Mouse (Mus musculus) hindbrain, postnatal 0 days (tissue): Measurements from ENCODE around the gene Iqcf1. TPM values are rescaled to one million over a fixed set of nuclear protein-coding genes. Genes with fewer than 3 reads are reported as not detected.

Experiments
- ATAC-seq: fragments of 200-750 bp; cut with Nextera tagmentation; 2 replicates; pipeline ENCODE4 v1.8.0; 2017; ENCODE audit warnings: mild to moderate bottlenecking, moderate TSS enrichment, moderate library complexity
- DNase-seq: peaks from one replicate; pipeline ENCODE4 v3.0.0-alpha.2; 2015; ENCODE audit warnings: low spot score
- H3K27ac ChIP-seq: fragments of 300-500 bp; sonication (generic); 2 replicates; pipeline ENCODE4 v1.5.1; 2014; ENCODE audit warnings: mild to moderate bottlenecking
- H3K27me3 ChIP-seq: fragments of 300-500 bp; sonication (generic); 2 replicates; pipeline ENCODE4 v1.6.1; 2014; ENCODE audit warnings: low read length, mixed read lengths; ENCODE audit not compliant: insufficient read depth
- H3K36me3 ChIP-seq: fragments of 300-500 bp; sonication (generic); 2 replicates; pipeline ENCODE4 v1.6.1; 2014; ENCODE audit warnings: low read length, mixed read lengths; ENCODE audit not compliant: insufficient read depth
- H3K4me1 ChIP-seq: fragments of 300-500 bp; sonication (generic); 2 replicates; pipeline ENCODE4 v1.6.1; 2014; ENCODE audit warnings: antibody characterized with exemption, low read length, mixed read lengths; ENCODE audit not compliant: insufficient read depth
- H3K4me2 ChIP-seq: fragments of 300-500 bp; sonication (generic); 2 replicates; pipeline ENCODE4 v1.6.1; 2014; ENCODE audit warnings: low read depth, mild to moderate bottlenecking, low read length, moderate library complexity, mixed read lengths
- H3K4me3 ChIP-seq: fragments of 300-500 bp; sonication (generic); 2 replicates; pipeline ENCODE4 v1.5.1; 2014; ENCODE audit warnings: low read length
- H3K9ac ChIP-seq: fragments of 300-500 bp; sonication (generic); replicated peaks from 2 replicates; pipeline ENCODE4 v1.6.1; 2014; ENCODE audit warnings: mild to moderate bottlenecking, low read length, moderate library complexity, mixed read lengths
- H3K9me3 ChIP-seq: fragments of 300-500 bp; sonication (generic); 2 replicates; pipeline ENCODE4 v1.6.1; 2016; ENCODE audit warnings: low read length, mixed read lengths
- CTCF ChIP-seq: IDR thresholded peaks from 2 replicates; pipeline ENCODE4 v1.5.1; 2016; ENCODE audit warnings: antibody characterized with exemption, control low read depth, low read depth
- WGBS: fragments of 180-500 bp; shearing (Covaris S2); extraction: QIAGEN DNeasy Blood & Tissue Kit; methylation state at CpG from one replicate; pipeline ENCODE4 v1.1.7; 2014; 5-methylcytosine and 5-hydroxymethylcytosine counted together
- polyA plus RNA-seq: library from polyadenylated mRNA; unstranded; fragments of >200 nt; fragmentation: Nextera tagmentation; extraction: Ambion mirVana; gene quantifications from 2 replicates; pipeline ENCODE4 v1.2.1, GENCODE M21; 2015
- total RNA-seq: library from RNA; depleted of rRNA; stranded (reverse); fragments of >200 nt; gene quantifications from 2 replicates; pipeline ENCODE4 v1.2.3, GENCODE M21; 2014

The Iqcf1 gene
- total and polyA plus RNA-seq, 2 experiments from 2014 or later, result not detected

DNA sequence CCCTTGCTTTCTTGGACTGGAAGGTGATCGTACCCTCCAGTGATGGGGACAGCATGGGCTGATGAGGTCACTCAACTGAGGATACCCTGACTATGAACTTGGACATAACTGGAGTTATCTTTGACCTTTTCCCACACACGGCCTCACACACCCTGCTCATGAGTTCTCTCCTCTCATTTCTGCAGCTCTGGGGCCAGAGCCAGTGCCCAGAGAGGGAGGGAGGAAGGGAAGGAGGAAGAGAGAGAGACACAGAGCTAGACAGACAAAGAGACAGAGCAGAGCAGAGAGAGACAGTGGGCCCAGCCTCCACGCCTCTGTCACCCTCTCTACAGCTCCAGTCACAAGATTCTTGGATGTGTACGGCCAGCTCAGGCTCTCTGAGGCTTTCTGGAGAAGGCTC lies 27.4 kb upstream of the Iqcf1 start:
- Histone ChIP-seq H3K27ac (no peak overlapping the region; the same call in 1 of the 2 replicates), H3K4me3 (no peak overlapping the region), H3K36me3 (no peaks in the 10 kb centered on the region), H3K4me2 (no peak overlapping the region), H3K9me3 (no peaks in the 10 kb centered on the region), H3K27me3 (no peaks in the 10 kb centered on the region), H3K9ac (no peak overlapping the region), H3K4me1 (peaks cover 15% of the 10 kb centered on the region; the same call in 1 of the 2 replicates)
- 64% methylated on average over 4 of the region's 4 CpGs for WGBS
- DNase-seq, result no peak
- ATAC-seq, result no peak
- no peak for TF ChIP-seq CTCF

DNA sequence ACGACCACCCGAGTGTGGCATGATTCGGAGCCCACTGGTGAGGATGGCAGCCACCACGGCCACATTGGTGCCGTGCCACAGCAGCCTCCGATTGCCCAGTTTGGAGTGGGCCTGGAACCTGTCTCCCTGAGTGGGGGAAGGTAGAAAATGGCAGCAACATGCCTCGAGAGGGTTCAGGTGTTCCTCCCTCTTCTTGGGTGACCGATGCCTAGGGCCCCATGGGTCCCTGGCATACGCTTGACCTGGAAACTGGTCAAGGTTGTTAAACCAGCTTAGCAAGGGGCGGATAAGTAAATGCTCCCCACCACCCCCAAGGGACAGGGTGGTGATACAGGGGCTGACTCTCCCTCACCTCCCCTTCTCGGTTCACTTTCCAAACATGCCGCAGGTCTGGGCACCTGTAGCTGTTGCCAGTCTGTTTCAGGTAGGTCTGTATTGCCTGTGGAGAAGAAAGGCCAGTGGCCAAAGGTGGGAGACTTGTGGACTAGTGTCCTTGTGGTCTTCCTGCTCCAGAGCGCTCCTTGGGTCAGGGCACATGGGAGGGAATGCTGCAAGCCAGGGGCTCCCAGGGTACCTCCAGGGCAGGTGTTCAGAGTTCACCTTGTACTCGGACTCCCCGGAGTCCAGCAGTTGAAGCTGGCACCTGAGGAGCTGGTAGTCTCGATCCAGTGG lies 26.6 kb upstream of the Iqcf1 start:
- DNase-seq, result no peak
- H3K9ac ChIP-seq, result no peak overlapping the region
- no peaks in the 10 kb centered on the region for H3K9me3 ChIP-seq
- no peak overlapping the region for H3K4me3 ChIP-seq
- H3K4me1 ChIP-seq, result peaks cover 23% of the 10 kb centered on the region; the same call in 1 of the 2 replicates
- no peak overlapping the region for H3K27ac ChIP-seq
- TF ChIP-seq CTCF, result no peak
- H3K36me3 ChIP-seq, result no peaks in the 10 kb centered on the region
- H3K4me2 ChIP-seq, result no peak overlapping the region
- 87% methylated on average over 16 of the region's 16 CpGs for WGBS
- no peaks in the 10 kb centered on the region for H3K27me3 ChIP-seq
- ATAC-seq, result no peak

DNA sequence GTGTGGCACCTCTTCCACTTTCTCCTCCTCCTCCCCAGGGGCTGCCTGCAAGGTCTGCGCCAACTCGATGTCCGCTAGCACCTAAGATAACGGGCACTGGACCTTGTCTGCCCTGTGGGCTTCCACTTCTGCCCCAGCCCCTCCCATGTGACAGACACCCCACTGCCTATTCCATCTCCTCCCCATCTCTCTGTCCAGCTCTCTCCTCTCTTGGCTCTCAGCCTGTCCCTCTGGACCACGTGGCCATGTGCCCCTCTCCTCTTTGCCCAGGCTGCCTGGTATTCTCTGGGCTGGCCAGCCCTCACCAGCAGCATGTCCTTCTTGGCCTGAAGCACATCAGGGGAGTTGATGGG lies 26.0 kb upstream of the Iqcf1 start:
- Histone ChIP-seq H3K9ac (no peak overlapping the region), H3K4me3 (no peak overlapping the region), H3K27ac (no peak overlapping the region), H3K36me3 (no peaks in the 10 kb centered on the region), H3K9me3 (no peaks in the 10 kb centered on the region), H3K27me3 (no peaks in the 10 kb centered on the region), H3K4me1 (peaks cover 23% of the 10 kb centered on the region; the same call in 1 of the 2 replicates), H3K4me2 (no peak overlapping the region)
- 67% methylated on average over 4 of the region's 5 CpGs for WGBS
- no peak for TF ChIP-seq CTCF
- no peak for ATAC-seq
- DNase-seq, result no peak

DNA sequence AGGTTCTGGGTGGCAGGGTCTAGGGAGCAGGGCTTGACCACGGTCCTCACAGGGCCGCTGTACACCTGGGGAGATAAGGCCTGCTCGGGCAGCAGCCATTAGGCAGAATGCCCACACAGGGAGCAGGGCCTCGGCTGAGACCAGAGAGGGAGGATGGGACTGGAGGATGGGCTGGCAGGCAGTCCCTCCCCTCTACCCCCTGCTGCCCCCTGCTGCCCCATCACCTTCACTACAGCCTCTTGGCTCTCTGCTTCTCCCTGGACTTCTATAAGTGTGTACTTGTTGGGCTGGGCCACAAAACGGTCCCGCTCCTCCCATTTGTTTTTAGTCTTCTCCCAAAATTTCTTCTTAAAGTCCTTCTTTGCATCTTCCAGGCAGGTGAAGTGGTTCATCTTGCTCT lies 25.3 kb upstream of the Iqcf1 start:
- H3K9ac ChIP-seq, result no peak overlapping the region
- ATAC-seq, result no peak

DNA sequence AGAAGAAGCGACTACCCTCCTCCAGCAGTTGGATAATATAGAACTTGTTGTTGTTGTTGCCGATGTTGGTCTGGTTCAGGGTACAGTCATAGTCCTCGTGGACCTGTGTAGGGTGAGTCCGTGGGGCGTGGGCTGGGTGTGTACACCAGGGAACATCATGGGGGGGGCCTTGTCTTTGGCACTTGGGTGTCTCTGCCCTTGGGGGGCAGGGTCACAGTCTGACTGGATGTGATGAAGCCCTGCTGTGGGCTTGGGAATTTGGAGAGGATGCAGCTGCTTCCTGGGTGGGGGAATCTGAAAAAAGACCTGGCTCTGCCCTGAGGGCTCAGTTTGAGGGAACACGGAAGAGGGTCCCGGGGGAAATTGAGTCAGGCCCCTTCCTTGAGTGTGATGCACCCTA lies 24.7 kb upstream of the Iqcf1 start:
- TF ChIP-seq CTCF, result no peak
- no peaks in the 10 kb centered on the region for H3K9me3 ChIP-seq
- no peak overlapping the region for H3K4me3 ChIP-seq
- DNase-seq (no peak), ATAC-seq (no peak)
- H3K4me1 ChIP-seq, result peaks cover 23% of the 10 kb centered on the region; the same call in 1 of the 2 replicates
- WGBS, result 67% methylated on average over 7 of the region's 7 CpGs
- H3K36me3 ChIP-seq, result no peaks in the 10 kb centered on the region
- no peak overlapping the region for H3K27ac ChIP-seq
- H3K27me3 ChIP-seq, result no peaks in the 10 kb centered on the region
- H3K4me2 ChIP-seq, result no peak overlapping the region
- H3K9ac ChIP-seq, result no peak overlapping the region

More for the DNA sequence above, 25.3 kb upstream of the Iqcf1 start:
- H3K4me1 ChIP-seq, result peaks cover 23% of the 10 kb centered on the region; the same call in 1 of the 2 replicates
- H3K36me3 ChIP-seq, result no peaks in the 10 kb centered on the region
- WGBS, result 4% methylated on average over 6 of the region's 6 CpGs
- H3K4me3 ChIP-seq, result no peak overlapping the region
- no peaks in the 10 kb centered on the region for H3K9me3 ChIP-seq
- H3K27ac ChIP-seq, result no peak overlapping the region
- TF ChIP-seq CTCF, result peak; percentile 74
- no peaks in the 10 kb centered on the region for H3K27me3 ChIP-seq
- H3K4me2 ChIP-seq, result no peak overlapping the region
- peak; percentile 62 for DNase-seq

DNA sequence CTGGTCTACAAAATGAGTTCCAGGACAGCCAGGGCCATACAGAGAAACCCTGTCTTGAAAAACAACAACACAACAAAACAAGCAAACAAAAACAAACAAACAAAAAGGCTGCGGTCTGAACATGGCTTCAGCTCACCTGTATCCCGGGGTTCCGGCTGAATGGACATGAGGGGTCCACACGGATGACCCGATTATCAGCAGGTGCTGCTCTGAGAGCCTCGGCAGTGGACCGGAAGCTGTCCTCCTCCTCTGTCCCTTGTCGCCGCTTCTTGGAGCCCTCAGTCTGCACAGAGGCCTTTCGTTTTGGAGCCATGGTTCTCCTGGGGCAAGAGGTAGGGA lies 24.1 kb upstream of the Iqcf1 start, which contains the start of gene Rrp9:
Rrp9 (plus strand) TSS at position 301 of the 339 bp plus-strand sequence.
- Histone ChIP-seq H3K9ac (no peak within 1 kb of the TSS), H3K9me3 (no peaks in the 10 kb centered on the region), H3K4me2 (peak within 1 kb of the TSS; percentile 40; the same call in 1 of the 2 replicates), H3K27ac (peak within 1 kb of the TSS; percentile 33; the same call in 1 of the 2 replicates), H3K4me3 (no peak within 1 kb of the TSS), H3K4me1 (peaks cover 23% of the 10 kb centered on the region; the same call in 1 of the 2 replicates), H3K27me3 (no peaks in the 10 kb centered on the region), H3K36me3 (no peaks in the 10 kb centered on the region)
- no peak for TF ChIP-seq CTCF
- ATAC-seq (no peak), DNase-seq (no peak)
- 84% methylated on average over 10 of the region's 10 CpGs for WGBS
